Mouse (Mus musculus): ENCODE data around the gene Magi2.

DNA sequence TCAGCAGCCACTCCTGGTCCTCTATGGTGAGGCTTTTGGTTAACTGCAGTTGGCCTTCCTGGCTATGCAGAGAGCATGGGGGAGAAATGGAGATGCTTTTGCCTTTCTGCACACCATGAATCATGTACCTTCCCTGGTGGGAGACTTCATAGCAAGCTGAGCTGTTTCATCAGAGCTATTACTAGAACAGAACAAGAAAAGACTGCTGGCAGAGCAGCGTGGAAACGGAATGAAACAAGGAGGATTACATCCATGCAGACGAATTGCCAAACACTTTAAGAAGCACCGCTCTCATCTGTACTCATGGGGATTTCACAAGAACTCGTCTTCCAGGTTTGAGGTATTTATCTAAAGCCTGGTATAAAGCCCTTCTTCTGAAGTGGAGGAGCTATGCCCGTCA, 95.7 kb downstream of the Magi2 start:
- TF ChIP-seq POLR2A (IDR thresholded peaks at IDR 0.05; ENCODE audit: low read depth, low read length) (no peak), CTCF (IDR thresholded peaks at IDR 0.05; ENCODE audit: extremely low read depth, insufficient read length, insufficient replicate concordance, low read depth, low read length) (no peak)
